25 mouse cellular contexts compared by ENCODE assay signal in genomic region chr3:30392662-30393061, GRCm38 (mm10).
DNase-seq lines count a peak whose midpoint lies in the region; ATAC-seq and TF ChIP-seq lines count a peak whose summit lies in the region.
"Had no signal": no experiment of that assay in that cellular context is flagged by ENCODE, and none has a peak within 500 bp of the region (broad histone marks: within the 10 kb centered on the region; RNA-seq: fewer than 3 reads in every experiment).

No protein-coding gene starts in this region.

- 38% methylated on average over 4 of the region's 4 CpGs for WGBS in heart, embryonic 11.5 days (ENCODE audit: insufficient replicate concordance)
- WGBS in heart, embryonic 14.5 days, result 41% methylated on average over 4 of the region's 4 CpGs
- 38% methylated on average over 4 of the region's 4 CpGs for WGBS in heart, postnatal 0 days
- 26% methylated on average over 4 of the region's 4 CpGs for WGBS in heart, adult 2 months

- peaks cover 3% of the 10 kb centered on the region; the same call in 1 of the 2 replicates for H3K4me1 ChIP-seq in heart, embryonic 11.5 days (ENCODE audit: control insufficient read depth, insufficient read depth, low read length)
- peaks cover 4% of the 10 kb centered on the region in 2 experiments; a peak in 1 of 4 replicates for H3K4me1 ChIP-seq in heart, embryonic 14.5 days (ENCODE audit: control insufficient read depth in 2 of 2, insufficient read depth in 2 of 2, low read length in 2 of 2)
- H3K4me1 ChIP-seq in heart, postnatal 0 days (ENCODE audit: control insufficient read depth, insufficient read depth), result no peaks in the 10 kb centered on the region
- H3K4me1 ChIP-seq in heart, adult 2 months (ENCODE audit: control insufficient read depth, insufficient read depth, low read length), result peaks cover 6% of the 10 kb centered on the region
- peaks cover 6% of the 10 kb centered on the region; the same call in 1 of the 2 replicates for H3K4me1 ChIP-seq in embryonic fibroblast, embryonic 13.5 days (ENCODE audit: control insufficient read depth, insufficient read depth, low read length)

- 0 out of 2 replicates have a peak, but pooled peaks have one; percentile 46 for ATAC-seq in heart, embryonic 11.5 days (replicated peaks; ENCODE audit: insufficient number of reproducible peaks, low FRiP score, low TSS enrichment)
- ATAC-seq in heart, embryonic 14.5 days (ENCODE audit: insufficient number of reproducible peaks, insufficient read depth, low FRiP score, low read depth), result peak; percentile 23; the same call in 1 of the 2 replicates
- peak; percentile 30; the same call in 1 of the 2 replicates for ATAC-seq in heart, postnatal 0 days (ENCODE audit: insufficient read depth, low read depth)
- ATAC-seq: forebrain, embryonic 14.5 days; forebrain, postnatal 0 days; hindbrain, postnatal 0 days; inflammation-experienced regulatory T-cells, adult 6 months; intestine, embryonic 16.5 days; Patski had no signal

- no peak for TF ChIP-seq EP300 in heart, postnatal 0 days (IDR thresholded peaks at IDR 0.05; ENCODE audit: low read depth)
- no peak for TF ChIP-seq EP300 in heart, adult 2 months (IDR thresholded peaks at IDR 0.05; ENCODE audit: insufficient read depth, low read depth, low read length)

- H3K9ac ChIP-seq in heart, embryonic 11.5 days (ENCODE audit: low read depth, low read length), result no peak overlapping the region
- no peak overlapping the region for H3K9ac ChIP-seq in heart, embryonic 14.5 days (ENCODE audit: low read length)
- no peak overlapping the region for H3K9ac ChIP-seq in heart, postnatal 0 days (replicated peaks; ENCODE audit: low read depth, low read length)
- H3K9ac ChIP-seq in heart, adult 2 months (ENCODE audit: low read depth, low read length), result no peak overlapping the region
- H3K9ac ChIP-seq: forebrain, postnatal 0 days; hindbrain, embryonic 14.5 days had no signal

- TF ChIP-seq CTCF in heart, postnatal 0 days (IDR thresholded peaks at IDR 0.05; ENCODE audit: low read depth), result no peak
- no peak for TF ChIP-seq CTCF in heart, adult 2 months (IDR thresholded peaks at IDR 0.05)
- TF ChIP-seq CTCF in embryonic fibroblast, embryonic 13.5 days (IDR thresholded peaks at IDR 0.05; ENCODE audit: borderline replicate concordance, insufficient read depth, low read length), result no peak

- DNase-seq in heart, adult 8-10 months (ENCODE audit: low spot score), result no peak
- no peak for DNase-seq in heart, postnatal 36 days
- no peak for DNase-seq in heart, postnatal 0 days (ENCODE audit: low spot score)
- no peak for DNase-seq in heart, adult 2 months
- DNase-seq: adrenal gland, postnatal 10 days; adrenal gland, postnatal 36 days; B cell, adult 2 months; cerebellum, adult 18-20 months; cerebellum, adult 9-10 months; cerebellum, postnatal 14 days; forebrain, postnatal 0 days; gastrocnemius, adult 2 months; gastrocnemius, postnatal 14 days; kidney, adult 18-20 months had no signal

- intact Hi-C loops in heart, postnatal 36 days (cut with DNase I), result no loop called here
- intact Hi-C loops in heart, adult 2 months (cut with DNase I), result no loop called here

- no peak for TF ChIP-seq POLR2A in heart, adult 2 months (IDR thresholded peaks at IDR 0.05; ENCODE audit: insufficient read depth, low read depth, low read length)
- no peak for TF ChIP-seq POLR2A in embryonic fibroblast, embryonic 13.5 days (IDR thresholded peaks at IDR 0.05; ENCODE audit: low read depth, low read length)

- no peak overlapping the region for H3K4me3 ChIP-seq in heart, embryonic 11.5 days (ENCODE audit: low read depth, low read length)
- H3K4me3 ChIP-seq in heart, embryonic 14.5 days (ENCODE audit: control insufficient read depth in 1 of 2, insufficient read depth in 1 of 2, low read depth in 1 of 2, low read length in 2 of 2), result no peak overlapping the region
- no peak overlapping the region for H3K4me3 ChIP-seq in heart, postnatal 0 days (ENCODE audit: low read depth, low read length)
- H3K4me3 ChIP-seq in heart, adult 2 months, result no peak overlapping the region
- H3K4me3 ChIP-seq in embryonic fibroblast, embryonic 13.5 days (ENCODE audit: insufficient read depth, low read length), result no peak overlapping the region
- H3K4me3 ChIP-seq: gastrocnemius, adult 2 months had no signal

- no peaks in the 10 kb centered on the region for H3K9me3 ChIP-seq in heart, embryonic 11.5 days (replicated peaks; ENCODE audit: control insufficient read depth, low read length)
- no peaks in the 10 kb centered on the region for H3K9me3 ChIP-seq in heart, embryonic 14.5 days (ENCODE audit: control insufficient read depth, low read length)
- H3K9me3 ChIP-seq in heart, postnatal 0 days (replicated peaks; ENCODE audit: control insufficient read depth, low read length), result no peaks in the 10 kb centered on the region
- H3K9me3 ChIP-seq: G1E had no signal

- no peak overlapping the region for H3K27ac ChIP-seq in heart, embryonic 11.5 days (ENCODE audit: low read depth, low read length)
- H3K27ac ChIP-seq in heart, embryonic 14.5 days (replicated peaks in 1 of 2; ENCODE audit: control insufficient read depth in 1 of 2, insufficient read depth in 1 of 2, low read depth in 2 of 2, low read length in 2 of 2), result peak overlapping the region in 1 of 2 experiments; percentile 2; a peak in 1 of 4 replicates
- H3K27ac ChIP-seq in heart, postnatal 0 days (ENCODE audit: low read depth), result peak overlapping the region; percentile 22; the same call in 1 of the 2 replicates
- H3K27ac ChIP-seq in heart, adult 2 months, result no peak overlapping the region; the same call in 1 of the 2 replicates
- peak overlapping the region; percentile 40 for H3K27ac ChIP-seq in embryonic fibroblast, embryonic 13.5 days (ENCODE audit: insufficient read depth, low read length)
- H3K27ac ChIP-seq: gastrocnemius, adult 2 months; hindbrain, embryonic 14.5 days; hindbrain, postnatal 0 days had no signal

- no peaks in the 10 kb centered on the region for H3K79me2 ChIP-seq in heart, adult 2 months (replicated peaks; ENCODE audit: control insufficient read depth, insufficient read depth, low read length)

- no peaks in the 10 kb centered on the region for H3K36me3 ChIP-seq in heart, embryonic 11.5 days (ENCODE audit: control insufficient read depth, insufficient read depth, low read length)
- no peaks in the 10 kb centered on the region for H3K36me3 ChIP-seq in heart, embryonic 14.5 days (ENCODE audit: control insufficient read depth, insufficient read depth, low read length)
- H3K36me3 ChIP-seq in heart, postnatal 0 days (replicated peaks; ENCODE audit: control insufficient read depth, insufficient read depth, low read length), result no peaks in the 10 kb centered on the region
- no peaks in the 10 kb centered on the region; the same call in 1 of the 2 replicates for H3K36me3 ChIP-seq in heart, adult 2 months (ENCODE audit: control insufficient read depth, insufficient read depth, low read length)
- H3K36me3 ChIP-seq: G1E had no signal

- no peaks in the 10 kb centered on the region for H3K27me3 ChIP-seq in heart, embryonic 11.5 days (ENCODE audit: control insufficient read depth, insufficient read depth, low read length)
- no peaks in the 10 kb centered on the region for H3K27me3 ChIP-seq in heart, embryonic 14.5 days (ENCODE audit: control insufficient read depth, insufficient read depth, low read length)
- H3K27me3 ChIP-seq in heart, postnatal 0 days (ENCODE audit: control insufficient read depth, insufficient read depth, low read length), result no peaks in the 10 kb centered on the region
- no peaks in the 10 kb centered on the region for H3K27me3 ChIP-seq in heart, adult 2 months (ENCODE audit: control insufficient read depth, insufficient read depth, low read length)
- H3K27me3 ChIP-seq: CH12.LX had no signal

- H3K4me2 ChIP-seq in heart, embryonic 11.5 days, result no peak overlapping the region
- no peak overlapping the region for H3K4me2 ChIP-seq in heart, embryonic 14.5 days (ENCODE audit: low read length)
- no peak overlapping the region for H3K4me2 ChIP-seq in heart, postnatal 0 days (ENCODE audit: low read depth, low read length)
- H3K4me2 ChIP-seq: hindbrain, embryonic 14.5 days had no signal

Comparison
In these comparisons a context has a peak if more than half of its experiments do, and no peak if none do; other contexts are left out.
1. H3K27ac ChIP-seq: peak in heart, postnatal 0 days (single experiment) and embryonic fibroblast, embryonic 13.5 days (single experiment); none in heart, embryonic 11.5 days (single experiment) and heart, adult 2 months (single experiment).
2. Peak in every context shown above with its lines, with median percentiles within 50 percentile points of each other: ATAC-seq.